Mouse (Mus musculus): Measurements from ENCODE around the gene Bbs9. TPM values are rescaled to one million over a fixed set of nuclear protein-coding genes. Genes with fewer than 3 reads are reported as not detected.
A peak's percentile ranks its signal among the peaks of the same experiment; 100 is the strongest.

Bbs9 gene
- total RNA-seq, 2 experiments from 2014 or later, result 36.7 to 37.6 TPM

- no peak for DNase-seq (ENCODE audit: low spot score in 2 of 2)
- intact Hi-C loops (cut with DNase I), result no loop called here
Measured at GRCm38 (mm10) chr9:22677997-22678396, 202.5 kb downstream of the Bbs9 start.

DNA sequence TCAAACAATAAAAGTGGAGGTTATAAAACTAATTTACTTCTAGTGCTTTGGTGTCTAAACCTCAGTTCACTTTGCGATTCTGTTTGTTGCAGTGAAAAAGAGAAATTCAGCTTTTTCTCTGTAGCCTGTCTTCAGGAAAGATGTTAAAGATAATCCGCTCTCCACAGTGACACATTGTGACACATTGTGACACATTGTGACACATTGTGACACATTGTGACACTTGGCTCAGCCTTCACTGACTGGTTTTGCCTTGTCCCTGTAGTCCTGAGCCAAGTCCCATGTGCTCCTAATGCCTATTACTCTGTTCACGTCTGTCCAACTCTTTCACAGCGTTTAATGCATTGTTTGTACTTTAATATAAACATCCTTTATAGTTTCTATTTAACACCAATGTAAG, 203.0 kb downstream of the Bbs9 start:
- DNase-seq (ENCODE audit: low spot score in 2 of 2), result no peak
- intact Hi-C loops (cut with DNase I), result no loop called here

DNA sequence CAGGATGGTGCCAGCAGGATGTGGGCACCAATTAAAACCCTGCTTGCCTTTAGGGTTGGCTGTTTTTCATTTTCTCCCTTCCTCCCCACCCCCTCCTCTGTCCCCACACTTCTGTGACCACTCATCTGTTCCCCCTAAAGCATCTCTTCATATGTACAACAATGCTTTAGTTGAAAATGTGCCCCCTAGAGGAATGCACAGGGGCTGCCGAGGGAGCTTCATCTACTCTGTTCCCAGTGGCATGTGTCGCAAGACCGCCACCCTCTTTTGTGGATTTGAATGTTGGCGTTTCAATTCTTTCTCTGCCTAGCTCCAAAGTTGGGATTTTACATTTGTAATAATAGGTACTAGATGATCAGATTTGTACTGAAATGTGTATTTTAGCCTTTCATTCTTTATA, 204.0 kb downstream of the Bbs9 start:
- DNase-seq (ENCODE audit: low spot score in 2 of 2), result no peak
- intact Hi-C loops (cut with DNase I), result no loop called here

DNA sequence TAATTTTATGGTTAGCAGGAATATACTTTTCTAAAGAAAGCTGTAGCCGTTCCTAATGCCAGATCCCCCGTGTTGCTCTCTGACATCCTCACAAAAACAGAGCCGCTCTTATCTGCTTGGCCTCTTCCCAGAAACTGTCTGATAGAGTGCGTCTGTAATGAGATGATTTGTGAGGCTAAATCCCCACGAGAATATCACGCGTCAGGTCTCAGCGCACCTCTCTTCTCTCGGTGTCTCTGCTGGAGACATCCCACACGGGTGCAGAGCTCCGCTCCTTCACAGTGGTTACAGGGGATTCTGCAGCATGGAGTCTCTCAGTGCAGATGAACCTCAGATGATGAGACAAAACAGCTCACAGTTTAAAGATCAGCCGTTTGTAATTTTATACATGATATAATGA, 204.5 kb downstream of the Bbs9 start:
- intact Hi-C loops (cut with DNase I), result no loop called here

GRCm38 (mm10) chr9:22680484-22680883, 205.0 kb downstream of the Bbs9 start:
- intact Hi-C loops (cut with DNase I), result no loop called here
- no peak for DNase-seq (ENCODE audit: low spot score in 2 of 2)

More for the DNA sequence above, 204.5 kb downstream of the Bbs9 start:
- no peak for DNase-seq (ENCODE audit: low spot score in 2 of 2)

DNA sequence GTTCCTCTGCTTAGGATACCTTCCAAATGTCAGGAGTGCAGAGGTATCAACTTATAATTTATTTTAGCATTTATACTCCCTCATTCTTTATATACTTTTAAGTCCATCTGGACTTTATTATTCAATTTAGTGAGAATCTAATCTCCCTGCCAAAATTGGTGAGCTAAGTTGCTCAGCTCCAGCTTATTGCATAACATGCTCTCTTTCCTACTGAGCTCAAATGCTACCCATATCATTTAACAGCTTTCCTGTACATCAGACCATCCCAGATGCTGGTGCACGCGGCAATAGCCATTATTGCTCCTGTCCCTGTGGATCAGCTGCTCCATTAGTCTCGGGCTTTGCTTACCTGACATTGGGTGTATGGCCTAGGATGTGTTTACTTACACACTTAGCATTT, 208.3 kb downstream of the Bbs9 start:
- intact Hi-C loops (cut with DNase I), result no loop called here
- no peak for DNase-seq (ENCODE audit: low spot score in 2 of 2)

DNA sequence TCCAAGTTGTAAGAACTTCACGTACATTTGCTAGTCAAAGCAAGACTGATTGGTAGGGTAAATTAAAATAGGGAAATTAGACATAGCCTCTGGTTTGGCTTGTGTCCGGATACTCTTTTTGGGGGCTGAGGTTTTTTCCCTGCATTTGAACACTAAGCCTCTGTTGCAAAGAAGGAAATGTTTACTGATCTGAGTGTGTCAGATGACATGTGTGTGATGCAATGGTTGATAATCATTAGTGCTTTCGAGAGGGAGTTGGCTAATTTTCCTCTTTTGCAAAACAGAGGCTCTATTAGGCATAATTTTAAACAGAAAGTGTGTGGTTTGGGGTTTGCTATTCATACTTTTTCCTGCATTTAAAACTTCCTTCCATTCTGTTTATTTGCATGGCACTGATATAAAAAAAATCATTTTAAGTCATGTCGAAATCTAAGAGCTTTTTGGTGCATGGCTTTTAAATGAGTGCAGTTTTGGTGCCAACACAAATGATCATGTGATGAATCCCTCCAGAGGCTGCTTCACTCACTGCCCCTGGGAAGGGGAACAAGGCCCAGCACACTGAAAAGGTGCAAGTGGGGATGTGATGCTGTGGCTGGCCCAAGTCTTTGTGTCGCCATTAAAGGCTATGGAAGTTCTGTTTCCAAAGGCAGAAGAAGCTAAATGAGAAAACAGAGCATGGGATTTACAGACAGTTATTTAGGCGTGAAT, 211.4 kb downstream of the Bbs9 start:
- no peak for DNase-seq (ENCODE audit: low spot score in 2 of 2)
- intact Hi-C loops (cut with DNase I), result no loop called here

- intact Hi-C loops (cut with DNase I), result no loop called here
- no peak for DNase-seq (ENCODE audit: low spot score in 2 of 2)
Measured at GRCm38 (mm10) chr9:22690234-22690633, 214.7 kb downstream of the Bbs9 start.

- intact Hi-C loops (cut with DNase I), result no loop called here
- DNase-seq (ENCODE audit: low spot score in 2 of 2), result no peak
Measured at GRCm38 (mm10) chr9:22695392-22695791, 219.9 kb downstream of the Bbs9 start.

DNA sequence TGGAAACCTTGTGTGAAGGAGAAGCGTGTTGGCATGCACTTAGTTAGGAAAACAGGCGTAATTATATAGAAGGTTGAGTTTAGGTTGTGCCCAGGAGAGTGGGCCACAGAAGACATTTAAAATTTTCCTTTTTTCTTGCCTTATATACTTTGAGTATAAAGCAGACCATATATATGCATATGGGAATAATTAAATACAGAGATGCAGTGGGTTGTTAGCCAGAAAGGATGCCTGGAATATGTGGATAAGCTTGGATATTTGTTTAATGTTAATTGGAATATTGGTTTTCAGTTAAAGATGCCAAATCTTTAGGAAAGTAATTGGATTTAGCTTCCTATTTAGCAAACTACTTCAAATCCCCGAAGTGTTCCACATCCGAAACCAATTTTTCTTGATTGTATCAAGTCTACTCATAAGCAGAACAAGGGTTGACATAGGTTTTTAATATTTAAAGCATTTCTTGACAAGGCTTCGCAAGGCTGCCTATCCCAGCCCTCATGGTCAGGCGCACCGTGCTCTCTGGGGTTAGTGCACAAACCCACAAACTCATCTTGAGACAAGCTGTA, 221.4 kb downstream of the Bbs9 start:
- no peak for DNase-seq (ENCODE audit: low spot score in 2 of 2)
- intact Hi-C loops (cut with DNase I), result no loop called here

GRCm38 (mm10) chr9:22697811-22698210, 222.3 kb downstream of the Bbs9 start:
- intact Hi-C loops (cut with DNase I), result no loop called here
- DNase-seq (ENCODE audit: low spot score in 2 of 2), result no peak

GRCm38 (mm10) chr9:22698501-22698900, 223.0 kb downstream of the Bbs9 start:
- intact Hi-C loops (cut with DNase I), result no loop called here
- no peak for DNase-seq (ENCODE audit: low spot score in 2 of 2)

GRCm38 (mm10) chr9:22702065-22702611, 226.6 kb downstream of the Bbs9 start:
- no peak for DNase-seq (ENCODE audit: low spot score in 2 of 2)
- intact Hi-C loops (cut with DNase I), result loop anchor here (10.0 kb wide), 3 partner anchors 147 to 513 kb away; no protein-coding TSS in a partner anchor

DNA sequence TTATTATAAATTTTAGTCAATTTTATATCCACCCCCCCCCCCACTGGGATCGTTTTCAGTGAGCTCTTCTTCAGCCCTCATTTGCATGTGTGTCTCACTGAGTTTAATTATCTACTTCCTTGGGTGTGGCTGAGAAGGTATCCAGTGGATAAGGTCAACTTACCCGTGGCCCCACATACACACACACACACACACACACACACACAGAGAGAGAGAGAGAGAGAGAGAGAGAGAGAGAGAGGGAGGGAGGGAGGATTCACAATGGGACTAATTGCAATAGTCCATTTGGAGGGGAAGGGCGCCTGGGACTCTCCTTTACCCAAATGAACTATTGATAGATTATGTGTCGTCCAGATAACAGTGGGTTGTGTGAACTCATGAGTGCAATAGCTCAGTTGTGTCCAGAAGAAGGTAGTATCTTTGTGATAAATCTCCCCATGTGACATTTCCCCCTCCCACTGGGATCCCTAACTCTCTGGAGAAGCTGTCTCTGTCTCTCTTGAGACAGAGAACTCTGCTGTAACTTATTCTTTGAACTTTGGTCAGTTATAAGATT, 227.4 kb downstream of the Bbs9 start:
- intact Hi-C loops (cut with DNase I), result loop anchor here (10.0 kb wide), 3 partner anchors 148 to 512 kb away; no protein-coding TSS in a partner anchor
- DNase-seq (ENCODE audit: low spot score in 2 of 2), result no peak

DNA sequence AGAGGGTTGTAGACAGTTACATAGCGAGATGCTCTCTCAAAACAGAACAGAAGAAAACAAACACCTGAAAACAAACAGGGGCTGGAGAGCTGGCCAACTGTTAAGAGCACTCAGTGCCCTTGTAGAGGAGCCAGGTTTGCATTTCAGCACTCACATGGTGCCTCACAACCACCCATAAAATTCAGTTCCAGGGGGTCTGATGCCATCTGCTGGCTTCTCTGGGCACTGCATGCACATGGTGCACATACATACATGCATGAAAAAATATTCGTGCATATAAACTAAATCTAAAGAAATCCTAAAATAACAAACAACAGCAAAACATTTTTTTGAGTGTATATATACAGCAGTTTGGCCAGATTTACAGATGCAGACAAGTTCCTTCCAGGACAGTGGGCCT, 228.0 kb downstream of the Bbs9 start:
- intact Hi-C loops (cut with DNase I), result loop anchor here (10.0 kb wide), 3 partner anchors 149 to 511 kb away; no protein-coding TSS in a partner anchor
- DNase-seq (ENCODE audit: low spot score in 2 of 2), result no peak

DNA sequence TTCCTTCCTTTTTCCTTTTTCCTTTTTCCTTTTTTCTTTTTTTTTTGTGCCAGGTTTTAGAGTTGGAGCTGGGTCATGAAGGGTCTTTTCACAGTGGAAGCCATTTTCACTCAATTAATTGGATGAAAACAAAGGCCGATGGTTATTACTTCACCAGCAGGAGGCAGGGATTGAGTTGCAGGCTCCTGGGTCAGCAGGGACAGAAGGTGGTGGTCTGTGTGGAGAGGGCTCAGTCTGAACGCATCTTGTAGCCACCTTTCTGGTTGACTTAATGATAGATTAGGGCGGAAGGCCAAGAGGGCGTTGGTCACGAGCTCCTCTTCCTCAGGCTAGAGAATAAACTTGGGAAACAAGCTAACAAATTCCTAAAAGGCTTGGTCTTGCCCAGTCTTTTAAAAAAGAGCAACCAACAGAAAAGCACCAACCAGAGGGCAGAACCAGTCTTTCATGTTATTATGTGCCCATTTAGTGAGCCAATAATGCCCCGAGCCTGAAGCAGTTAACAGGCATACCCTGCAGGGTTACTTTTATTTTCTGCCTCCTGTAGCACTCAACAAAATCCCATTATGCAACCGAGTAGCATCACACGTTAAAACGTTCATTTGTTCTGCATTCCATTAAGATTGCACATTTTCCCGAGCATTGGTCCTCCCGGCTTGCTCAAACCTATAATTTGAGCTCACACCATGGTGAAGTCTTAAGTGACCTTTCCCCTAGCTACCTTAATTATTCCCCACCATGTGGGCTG, 231.8 kb downstream of the Bbs9 start:
- no peak for DNase-seq (ENCODE audit: low spot score in 2 of 2)
- intact Hi-C loops (cut with DNase I), result loop anchor here (10.0 kb wide), 3 partner anchors 153 to 507 kb away; no protein-coding TSS in a partner anchor

DNA sequence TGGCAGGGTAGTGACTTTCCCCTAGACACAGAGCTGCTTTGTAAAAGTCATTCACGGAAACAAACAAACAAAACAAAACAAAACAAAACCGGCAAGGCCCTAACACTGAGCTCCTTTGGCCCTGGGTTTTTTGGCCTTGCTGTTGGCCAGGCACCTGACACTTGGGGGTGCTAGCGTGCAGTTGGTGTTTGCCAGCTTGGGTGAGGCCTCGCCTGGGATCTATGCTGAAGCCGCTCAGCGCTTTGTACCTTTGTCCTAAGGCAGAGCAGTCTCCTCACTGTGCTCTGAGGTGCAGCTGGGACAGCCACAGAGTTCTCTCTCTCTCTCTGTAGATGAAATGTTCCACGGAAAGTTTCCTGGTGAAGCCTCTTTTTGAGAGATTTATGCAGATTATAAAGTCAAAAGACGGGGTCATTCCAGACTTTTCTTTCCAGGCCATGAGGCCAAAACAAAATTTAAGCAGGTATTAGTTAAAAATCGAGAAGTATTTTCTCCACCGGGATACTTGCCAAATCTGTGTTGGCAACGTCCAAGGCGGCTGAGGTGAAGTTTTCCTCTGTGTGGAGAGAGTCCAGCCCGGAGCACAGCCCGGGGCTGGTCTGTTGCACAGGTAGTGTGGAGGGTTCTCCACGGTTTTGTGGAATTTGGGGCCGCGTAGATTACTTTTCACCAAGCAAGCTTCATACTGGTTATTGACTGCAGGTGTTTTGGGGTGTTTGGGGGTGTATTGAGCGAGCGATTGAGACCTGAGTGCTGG, 233.6 kb downstream of the Bbs9 start:
- peak; percentile 28 to 47 for DNase-seq (ENCODE audit: low spot score in 2 of 2)
- intact Hi-C loops (cut with DNase I), result loop anchor here (10.0 kb wide), 3 partner anchors 154 to 506 kb away; no protein-coding TSS in a partner anchor

DNA sequence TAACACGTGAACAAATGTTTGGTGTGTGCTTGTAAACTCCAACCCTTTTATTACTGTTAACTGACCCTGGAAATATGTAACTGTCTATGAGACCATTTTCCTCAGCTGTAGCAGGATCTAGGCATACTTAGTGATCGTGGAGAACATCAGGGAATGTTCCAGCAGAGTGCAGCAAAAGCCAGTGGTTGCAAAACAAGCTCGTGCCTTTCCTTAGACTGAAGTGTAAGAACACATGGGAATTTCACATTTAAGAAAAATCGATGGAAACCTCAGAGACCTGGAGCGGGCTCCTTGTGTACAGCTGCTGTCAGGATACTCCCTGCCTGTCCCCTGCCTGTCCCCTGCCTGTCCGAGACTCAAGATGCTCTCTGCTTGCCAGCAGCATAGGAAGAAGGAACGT, 234.5 kb downstream of the Bbs9 start:
- intact Hi-C loops (cut with DNase I), result no loop called here
- DNase-seq (ENCODE audit: low spot score in 2 of 2), result no peak

DNA sequence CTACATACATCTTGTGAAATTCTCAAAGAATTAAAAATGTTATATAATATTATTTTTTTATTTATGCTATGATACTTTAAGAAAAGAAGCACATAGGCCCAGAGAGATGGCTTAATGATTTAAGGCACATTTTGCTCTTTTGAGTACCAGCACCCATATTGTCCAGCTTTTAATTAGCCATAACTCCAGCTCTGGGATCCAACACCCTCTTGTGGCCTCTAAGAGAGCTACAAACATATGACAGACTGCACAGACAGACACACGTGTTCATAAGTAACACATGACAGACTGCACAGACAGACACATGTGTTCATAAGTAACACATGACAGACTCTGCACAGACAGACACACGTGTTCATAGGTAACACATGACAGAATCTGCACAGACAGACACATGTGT, 235.8 kb downstream of the Bbs9 start:
- intact Hi-C loops (cut with DNase I), result no loop called here
- no peak for DNase-seq (ENCODE audit: low spot score in 2 of 2)
